Mouse (Mus musculus): ENCODE data around the gene Rabgap1l.

DNA sequence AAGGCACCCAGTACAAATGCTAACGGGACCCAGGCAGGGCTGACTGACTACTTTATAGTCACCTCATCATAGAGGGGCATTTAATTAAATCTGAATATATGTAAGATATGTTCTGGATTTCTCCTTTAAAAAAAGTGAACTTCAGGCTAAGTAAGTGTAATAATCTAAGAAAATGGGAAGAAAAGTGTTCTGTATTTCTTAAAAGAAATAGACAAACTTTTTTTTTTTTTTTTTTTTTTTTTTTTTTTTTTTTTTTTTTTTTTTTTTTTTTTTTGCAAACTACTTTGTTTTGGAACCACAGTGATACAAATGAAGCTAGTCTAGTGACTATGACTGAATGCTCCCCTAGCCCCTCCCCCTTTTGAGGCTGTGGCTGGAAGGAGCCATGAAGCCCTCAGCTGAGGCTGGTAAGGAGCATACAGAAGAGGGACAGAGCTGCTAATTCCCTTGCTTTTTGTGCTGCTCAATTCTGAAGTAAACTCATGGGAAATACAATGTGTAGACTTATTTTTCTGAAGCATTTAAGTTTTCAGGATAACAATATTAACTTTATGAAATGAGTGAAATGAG is 273.0 kb downstream of the Rabgap1l start:
- TF ChIP-seq EP300 (IDR thresholded peaks at IDR 0.05; ENCODE audit: insufficient read depth, low read depth, low read length) = no peak
- TF ChIP-seq CTCF (IDR thresholded peaks at IDR 0.05; ENCODE audit: low read depth, low read length) = no peak
- TF ChIP-seq POLR2A (IDR thresholded peaks at IDR 0.05; ENCODE audit: insufficient read depth, low read length) = no peak
